Mouse (Mus musculus) hindbrain, embryonic 11.5 days (tissue): Measurements from ENCODE around the gene Cacna1i. TPM values are rescaled to one million over a fixed set of nuclear protein-coding genes. Genes with fewer than 3 reads are reported as not detected.

Source experiments
- ATAC-seq: fragments of 200-750 bp; cut with Nextera tagmentation; 2 replicates; pipeline ENCODE4 v1.8.0; 2017; ENCODE audit warnings: mild to moderate bottlenecking, moderate TSS enrichment, moderate library complexity; ENCODE audit not compliant: low FRiP score
- DNase-seq: peaks from one replicate; pipeline ENCODE4 v3.0.0-alpha.2; 2015; ENCODE audit warnings: low spot score
- H3K27ac ChIP-seq: fragments of 300-500 bp; sonication (generic); 2 replicates; pipeline ENCODE4 v1.5.1; 2014; ENCODE audit warnings: mild to moderate bottlenecking, low read depth, low read length
- H3K27me3 ChIP-seq: fragments of 300-500 bp; sonication (generic); 2 replicates; pipeline ENCODE4 v1.6.1; 2014; ENCODE audit warnings: mild to moderate bottlenecking, low read length, moderate library complexity, mixed read lengths; ENCODE audit not compliant: control insufficient read depth, insufficient read depth
- H3K36me3 ChIP-seq: fragments of 300-500 bp; sonication (generic); 2 replicates; pipeline ENCODE4 v1.6.1; 2014; ENCODE audit warnings: mild to moderate bottlenecking, low read length, moderate library complexity, mixed read lengths; ENCODE audit not compliant: control insufficient read depth, insufficient read depth
- H3K4me1 ChIP-seq: fragments of 300-500 bp; sonication (generic); replicated peaks from 2 replicates; pipeline ENCODE4 v1.6.1; 2014; ENCODE audit warnings: low read length, mixed read lengths; ENCODE audit not compliant: control insufficient read depth, insufficient read depth
- H3K4me2 ChIP-seq: fragments of 300-500 bp; sonication (generic); replicated peaks from 2 replicates; pipeline ENCODE4 v1.6.1; 2014; ENCODE audit warnings: mild to moderate bottlenecking, low read depth, low read length
- H3K4me3 ChIP-seq: fragments of 300-500 bp; sonication (generic); 2 replicates; pipeline ENCODE4 v1.5.1; 2014; ENCODE audit warnings: low read depth, low read length
- H3K9ac ChIP-seq: fragments of 300-500 bp; sonication (generic); 2 replicates; pipeline ENCODE4 v1.6.1; 2014; ENCODE audit warnings: low read depth, low read length
- H3K9me3 ChIP-seq: fragments of 300-500 bp; sonication (generic); 2 replicates; pipeline ENCODE4 v1.6.1; 2016; ENCODE audit warnings: low read length; ENCODE audit not compliant: control insufficient read depth
- WGBS: fragments of 180-500 bp; shearing (Covaris S2); extraction: QIAGEN DNeasy Blood & Tissue Kit; methylation state at CpG from one replicate; pipeline ENCODE4 v1.1.7; 2014; 5-methylcytosine and 5-hydroxymethylcytosine counted together
- polyA plus RNA-seq: library from polyadenylated mRNA; unstranded; fragments of >200 nt; fragmentation: Nextera tagmentation; extraction: Ambion mirVana; gene quantifications from 2 replicates; pipeline ENCODE4 v1.2.1, GENCODE M21; 2014

Gene Cacna1i
- polyA plus RNA-seq, 1 experiment from 2014 or later: 0.74 TPM

DNA sequence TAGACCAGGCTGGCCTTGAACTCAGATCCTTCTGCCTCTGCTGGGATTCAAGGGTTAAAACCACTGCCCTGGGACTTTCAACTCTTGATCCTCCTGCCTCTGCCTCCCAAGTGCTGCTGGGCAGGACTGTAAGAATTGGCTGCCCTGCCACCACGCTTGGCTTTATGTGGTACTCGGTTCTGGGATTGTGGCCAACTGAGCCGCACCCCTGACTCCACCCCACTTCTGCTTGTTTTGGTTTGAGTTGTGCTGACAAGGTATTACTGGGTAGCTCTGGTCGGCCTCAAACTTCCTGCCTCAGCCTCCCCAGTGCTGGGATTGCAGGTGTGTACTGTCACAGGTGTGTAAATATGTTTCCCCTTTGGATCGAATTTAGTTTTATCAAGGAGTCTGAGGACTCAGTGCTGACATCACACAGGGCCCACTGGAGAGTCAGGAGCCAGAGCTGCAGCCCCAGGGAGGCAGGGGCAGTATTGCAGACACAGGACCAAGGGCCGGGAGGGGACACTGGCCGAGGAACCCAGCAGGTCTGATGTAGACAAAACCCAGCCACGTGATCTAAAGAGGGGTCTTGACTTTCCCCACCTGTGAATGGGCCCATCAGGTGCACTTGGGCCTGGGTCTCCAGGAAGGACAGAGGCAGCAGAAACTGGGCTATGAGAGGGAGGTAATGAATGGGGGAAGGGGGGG, 30.9 kb downstream of the Cacna1i start:
- no peak overlapping the region for H3K9ac ChIP-seq
- H3K4me1 ChIP-seq: 0 out of 2 replicates have a peak, but pooled peaks cover 7% of the 10 kb centered on the region
- H3K4me2 ChIP-seq: no peak overlapping the region
- WGBS: 73% methylated on average over 8 of the region's 8 CpGs
- no peak overlapping the region for H3K27ac ChIP-seq
- no peaks in the 10 kb centered on the region for H3K9me3 ChIP-seq
- ATAC-seq (no peak), DNase-seq (no peak)
- H3K36me3 ChIP-seq: no peaks in the 10 kb centered on the region
- H3K27me3 ChIP-seq: no peaks in the 10 kb centered on the region
- H3K4me3 ChIP-seq: no peak overlapping the region

DNA sequence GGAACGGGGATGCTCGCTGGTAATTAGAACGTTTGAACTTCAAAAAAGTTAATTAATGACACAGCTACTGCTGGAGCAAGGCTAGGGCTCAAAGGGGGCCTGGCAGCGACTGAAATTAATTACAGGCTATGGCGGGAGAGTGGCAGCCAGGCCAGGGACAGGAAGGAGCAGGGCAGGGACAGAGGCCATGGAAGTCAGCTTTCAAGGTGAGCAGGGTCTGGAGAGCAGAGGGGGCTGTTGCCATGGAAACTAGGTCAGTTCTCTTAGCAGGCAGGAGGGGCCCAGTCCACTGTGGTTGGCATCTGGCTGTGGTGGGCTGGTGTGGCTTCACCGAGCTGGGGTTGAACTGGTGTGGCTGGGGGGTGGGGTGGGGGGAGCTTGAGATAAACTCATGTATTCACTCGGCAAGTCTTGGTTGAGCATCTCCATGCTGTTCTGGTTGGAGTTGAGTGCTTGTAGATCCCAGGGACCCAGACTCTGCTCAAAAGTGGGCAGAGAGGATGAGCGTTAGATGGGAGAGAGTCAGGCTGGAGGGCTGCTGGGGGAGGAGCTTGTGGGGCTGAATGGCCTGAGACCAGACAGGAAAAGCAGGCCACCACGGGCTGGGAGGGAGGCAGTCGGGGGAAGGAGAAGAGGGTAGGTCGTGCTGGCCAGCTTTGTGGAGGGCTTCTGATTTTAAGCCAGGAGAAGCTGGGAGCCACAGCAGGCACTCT, 31.7 kb downstream of the Cacna1i start:
- no peaks in the 10 kb centered on the region for H3K36me3 ChIP-seq
- no peak overlapping the region for H3K9ac ChIP-seq
- no peaks in the 10 kb centered on the region for H3K9me3 ChIP-seq
- no peak overlapping the region for H3K4me2 ChIP-seq
- H3K27me3 ChIP-seq: no peaks in the 10 kb centered on the region
- no peak for ATAC-seq
- 18% methylated on average over 11 of the region's 11 CpGs for WGBS
- no peak overlapping the region for H3K27ac ChIP-seq
- 0 out of 2 replicates have a peak, but pooled peaks cover 7% of the 10 kb centered on the region for H3K4me1 ChIP-seq
- peak; percentile 22 for DNase-seq
- H3K4me3 ChIP-seq: no peak overlapping the region

DNA sequence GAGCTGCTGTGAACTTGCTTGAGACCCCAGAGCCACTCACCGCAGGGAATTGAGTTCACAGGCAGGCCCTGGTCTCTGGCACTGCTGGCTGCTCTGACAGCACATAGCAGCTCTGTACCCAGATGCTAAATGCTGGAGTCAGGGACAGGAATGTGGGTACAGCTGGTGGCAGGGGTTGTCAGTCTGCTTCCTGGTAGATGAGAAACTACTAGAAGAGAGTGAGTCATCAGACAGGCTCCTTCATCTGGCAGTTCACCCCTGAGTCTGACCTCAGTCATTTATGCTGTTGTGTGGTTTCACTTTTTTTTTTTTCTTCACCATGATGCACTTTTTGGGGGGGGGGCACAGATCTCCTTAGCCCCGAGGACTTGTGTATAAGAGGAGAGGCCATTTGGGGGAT, 32.3 kb downstream of the Cacna1i start:
- no peak for DNase-seq
- no peaks in the 10 kb centered on the region for H3K36me3 ChIP-seq
- 73% methylated on average over 2 of the region's 2 CpGs for WGBS
- H3K9me3 ChIP-seq: no peaks in the 10 kb centered on the region
- no peak overlapping the region for H3K4me3 ChIP-seq
- no peak overlapping the region for H3K27ac ChIP-seq
- H3K9ac ChIP-seq: no peak overlapping the region
- ATAC-seq: no peak
- no peak overlapping the region for H3K4me2 ChIP-seq
- H3K27me3 ChIP-seq: no peaks in the 10 kb centered on the region
- 0 out of 2 replicates have a peak, but pooled peaks cover 7% of the 10 kb centered on the region for H3K4me1 ChIP-seq

DNA sequence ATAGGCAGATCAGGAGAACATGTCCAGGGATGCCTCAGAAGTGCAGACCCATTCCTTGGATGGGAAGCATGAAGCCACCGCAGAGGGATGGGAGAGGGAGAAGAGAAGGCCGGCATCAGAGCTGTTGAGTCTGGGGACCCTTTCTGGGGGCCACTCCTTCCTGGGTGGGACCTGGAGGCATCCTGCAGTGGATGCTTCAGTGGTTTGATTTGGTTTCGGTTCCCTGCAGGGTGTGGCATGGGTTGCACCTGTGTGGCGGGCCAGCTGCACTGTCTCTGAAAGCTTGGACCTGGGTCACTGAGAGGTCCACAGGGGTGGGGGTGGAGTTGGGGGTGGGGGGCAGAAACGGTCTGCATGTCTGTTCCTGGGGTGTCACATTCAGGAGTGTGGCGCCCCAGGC, 32.9 kb downstream of the Cacna1i start:
- Histone ChIP-seq H3K36me3 (no peaks in the 10 kb centered on the region), H3K4me2 (no peak overlapping the region), H3K4me1 (0 out of 2 replicates have a peak, but pooled peaks cover 7% of the 10 kb centered on the region), H3K27ac (no peak overlapping the region), H3K9me3 (no peaks in the 10 kb centered on the region), H3K4me3 (no peak overlapping the region), H3K27me3 (no peaks in the 10 kb centered on the region), H3K9ac (no peak overlapping the region)
- ATAC-seq (no peak), DNase-seq (no peak)
- WGBS: 86% methylated on average over 6 of the region's 6 CpGs

DNA sequence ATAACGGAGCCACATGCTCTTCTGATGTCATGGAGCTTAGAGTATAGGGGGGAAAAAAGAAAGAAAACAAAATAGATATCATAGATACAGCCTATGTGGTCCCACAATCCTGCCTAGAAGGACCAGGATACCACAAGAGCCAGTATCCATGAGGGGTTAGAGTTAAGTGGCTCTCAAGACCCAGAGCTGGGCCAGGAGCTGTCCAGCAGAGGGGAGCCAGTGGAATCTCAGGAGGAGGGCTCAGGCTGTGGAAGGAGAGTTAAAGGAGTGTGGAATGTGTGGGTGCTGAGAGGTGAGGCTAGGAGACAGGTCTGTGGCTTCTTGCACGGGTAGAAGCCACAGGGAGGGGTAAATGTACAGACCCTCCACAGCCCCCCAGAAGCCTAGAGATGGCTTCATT, 38.2 kb downstream of the Cacna1i start:
- Histone ChIP-seq H3K36me3 (no peaks in the 10 kb centered on the region), H3K9ac (no peak overlapping the region), H3K4me2 (no peak overlapping the region), H3K4me1 (no peaks in the 10 kb centered on the region), H3K27me3 (no peaks in the 10 kb centered on the region), H3K27ac (no peak overlapping the region), H3K4me3 (no peak overlapping the region), H3K9me3 (no peaks in the 10 kb centered on the region)
- WGBS: 94% methylated on average over 2 of the region's 2 CpGs
- no peak for DNase-seq
- no peak for ATAC-seq

DNA sequence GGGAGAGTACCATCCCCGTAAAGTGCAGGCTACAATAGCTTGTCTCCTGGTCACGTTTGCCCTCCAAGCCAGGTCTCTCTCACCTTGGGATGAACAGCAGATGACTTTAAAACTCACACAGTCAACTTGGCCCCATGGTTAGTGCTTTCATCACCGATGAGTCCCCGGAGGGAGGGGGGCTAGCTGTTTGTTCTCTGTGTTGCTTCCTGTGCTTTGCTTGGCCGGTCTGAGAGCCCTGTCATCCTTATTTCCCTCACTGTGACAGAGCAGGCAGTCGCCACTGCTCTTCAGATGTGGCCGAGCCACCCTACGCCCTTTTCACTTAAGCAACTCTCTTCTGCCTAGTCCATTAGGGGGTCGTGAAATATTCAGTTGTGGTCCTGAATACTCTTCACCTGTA, 38.7 kb downstream of the Cacna1i start:
- no peaks in the 10 kb centered on the region for H3K9me3 ChIP-seq
- H3K4me2 ChIP-seq: no peak overlapping the region
- H3K36me3 ChIP-seq: no peaks in the 10 kb centered on the region
- H3K4me3 ChIP-seq: no peak overlapping the region
- no peak overlapping the region for H3K27ac ChIP-seq
- no peak overlapping the region for H3K9ac ChIP-seq
- WGBS: 82% methylated on average over 9 of the region's 9 CpGs
- no peak for DNase-seq
- H3K4me1 ChIP-seq: no peaks in the 10 kb centered on the region
- no peaks in the 10 kb centered on the region for H3K27me3 ChIP-seq
- ATAC-seq: no peak

DNA sequence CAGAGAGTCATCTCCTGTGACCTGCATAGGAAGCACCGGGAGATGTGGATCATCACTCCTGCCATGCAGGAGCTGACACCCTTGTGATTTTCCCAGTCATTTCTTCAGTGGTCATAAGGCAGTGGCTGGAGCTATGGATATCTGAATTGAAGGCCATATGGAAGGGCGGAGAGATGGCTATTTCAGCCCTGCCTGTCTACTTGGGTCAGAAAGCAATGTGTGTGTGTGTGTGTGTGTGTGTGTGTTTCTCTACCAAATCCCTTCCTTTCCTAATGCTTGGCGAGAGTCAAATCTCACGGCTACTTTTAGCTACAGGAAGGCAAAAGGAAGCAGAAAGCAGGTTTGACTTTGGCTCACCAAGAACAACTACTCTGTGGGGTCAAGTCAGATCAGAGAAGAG, 39.9 kb downstream of the Cacna1i start:
- H3K4me2 ChIP-seq: no peak overlapping the region
- H3K4me1 ChIP-seq: no peaks in the 10 kb centered on the region
- no peak for ATAC-seq
- H3K27me3 ChIP-seq: no peaks in the 10 kb centered on the region
- no peak overlapping the region for H3K4me3 ChIP-seq
- H3K27ac ChIP-seq: no peak overlapping the region
- no peaks in the 10 kb centered on the region for H3K9me3 ChIP-seq
- WGBS: 84% methylated on average over 4 of the region's 4 CpGs
- H3K36me3 ChIP-seq: no peaks in the 10 kb centered on the region
- no peak for DNase-seq
- H3K9ac ChIP-seq: no peak overlapping the region

DNA sequence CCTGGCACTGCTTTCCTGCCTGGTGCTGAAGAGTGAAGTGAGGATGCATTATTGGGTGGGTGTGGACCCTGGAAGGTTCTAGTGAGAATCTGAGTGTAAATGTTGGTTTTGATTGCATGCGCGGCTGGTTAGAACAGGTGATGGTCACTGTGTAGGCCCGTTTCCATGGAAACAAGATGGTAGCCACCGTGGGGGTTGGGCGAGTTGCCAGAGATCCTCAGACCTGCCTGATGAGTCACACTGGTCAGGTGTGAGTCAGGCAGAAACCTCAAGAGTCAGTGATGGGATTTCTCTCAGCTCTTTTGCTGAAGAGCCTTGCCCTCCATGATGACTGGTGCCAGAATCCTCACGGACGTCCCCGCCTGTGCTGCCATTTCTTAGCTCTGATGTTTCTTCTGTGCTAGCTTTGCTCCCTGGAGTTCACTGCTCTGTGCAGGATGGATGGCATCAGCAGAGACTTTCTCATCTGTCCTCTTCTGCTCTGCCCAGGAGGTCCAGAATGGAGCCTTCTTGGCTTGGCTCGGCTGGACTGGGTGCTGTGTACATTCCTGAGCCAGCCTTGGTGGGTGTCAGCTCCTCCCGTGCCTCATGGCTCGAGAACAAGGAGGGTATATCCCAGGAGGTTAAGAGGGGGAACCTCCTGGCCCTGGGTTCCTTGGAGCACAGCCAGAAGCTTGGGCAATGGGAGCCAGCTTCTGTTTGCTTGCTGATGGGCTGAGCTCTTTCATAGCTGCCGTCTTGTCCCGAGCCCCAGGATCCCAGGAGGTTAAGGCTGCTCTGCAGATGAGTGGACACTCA, 40.9 kb downstream of the Cacna1i start:
- Histone ChIP-seq H3K9me3 (no peaks in the 10 kb centered on the region), H3K27ac (no peak overlapping the region), H3K27me3 (no peaks in the 10 kb centered on the region), H3K4me1 (no peaks in the 10 kb centered on the region), H3K9ac (no peak overlapping the region), H3K36me3 (no peaks in the 10 kb centered on the region), H3K4me2 (no peak overlapping the region), H3K4me3 (no peak overlapping the region)
- no peak for DNase-seq
- 89% methylated on average over 13 of the region's 13 CpGs for WGBS
- ATAC-seq: no peak
